Mouse (Mus musculus): ENCODE measurements around the gene Znfx1. TPM values are rescaled to one million over a fixed set of nuclear protein-coding genes. Genes with fewer than 3 reads are reported as not detected.
A peak's percentile ranks its signal among the peaks of the same experiment; 100 is the strongest.

The Znfx1 gene
- total and polyA plus RNA-seq, 2 experiments from 2014 or later: 4.4 to 25.4 TPM

- H3K9me3 ChIP-seq (ENCODE audit: low read length): no peaks in the 10 kb centered on the region
- H3K27me3 ChIP-seq (ENCODE audit: insufficient read depth, low read length): no peaks in the 10 kb centered on the region
- H3K9ac ChIP-seq: no peak overlapping the region
- no peak overlapping the region for H3K4me2 ChIP-seq (ENCODE audit: low read depth)
- H3K27ac ChIP-seq (ENCODE audit: low read depth, low read length): no peak overlapping the region
- H3K4me3 ChIP-seq (ENCODE audit: low read depth, low read length): no peak overlapping the region
- TF ChIP-seq CTCF (IDR thresholded peaks at IDR 0.05; ENCODE audit: low read depth): no peak
- H3K4me1 ChIP-seq (ENCODE audit: insufficient read depth): 0 out of 2 replicates have a peak, but pooled peaks cover 7% of the 10 kb centered on the region
- DNase-seq (no peak), ATAC-seq (no peak)
- WGBS: 95% methylated on average over 5 of the region's 5 CpGs
- H3K36me3 ChIP-seq (ENCODE audit: insufficient read depth): no peaks in the 10 kb centered on the region
Observed at GRCm38 (mm10) chr2:167074587-167074986, 11.8 kb upstream of the Znfx1 start.

- DNase-seq (peak; percentile 99), ATAC-seq (peak; percentile 99)
- Histone ChIP-seq H3K9me3 (ENCODE audit: low read length) (no peaks in the 10 kb centered on the region), H3K36me3 (ENCODE audit: insufficient read depth) (no peaks in the 10 kb centered on the region), H3K27me3 (ENCODE audit: insufficient read depth, low read length) (no peaks in the 10 kb centered on the region), H3K4me3 (ENCODE audit: low read depth, low read length) (peak overlapping the region; percentile 46), H3K9ac (peak overlapping the region; percentile 50), H3K4me2 (ENCODE audit: low read depth) (peak overlapping the region; percentile 70), H3K27ac (ENCODE audit: low read depth, low read length) (peak overlapping the region; percentile 80), H3K4me1 (ENCODE audit: insufficient read depth) (no peaks in the 10 kb centered on the region)
- WGBS: 7% methylated on average over 22 of the region's 22 CpGs
- TF ChIP-seq CTCF (IDR thresholded peaks at IDR 0.05; ENCODE audit: low read depth): peak; percentile 100
Observed at GRCm38 (mm10) chr2:167071641-167072601, 9.1 kb upstream of the Znfx1 start.

GRCm38 (mm10) chr2:167071266-167071640 is 8.4 kb upstream of the Znfx1 start:
- H3K27ac ChIP-seq (ENCODE audit: low read depth, low read length): peak overlapping the region; percentile 80
- ATAC-seq (no peak), DNase-seq (no peak)
- H3K4me2 ChIP-seq (ENCODE audit: low read depth): peak overlapping the region; percentile 70
- no peaks in the 10 kb centered on the region for H3K27me3 ChIP-seq (ENCODE audit: insufficient read depth, low read length)
- peak overlapping the region; percentile 50 for H3K9ac ChIP-seq
- 19% methylated on average over 12 of the region's 12 CpGs for WGBS
- H3K4me1 ChIP-seq (ENCODE audit: insufficient read depth): no peaks in the 10 kb centered on the region
- H3K4me3 ChIP-seq (ENCODE audit: low read depth, low read length): peak overlapping the region; percentile 46
- H3K36me3 ChIP-seq (ENCODE audit: insufficient read depth): no peaks in the 10 kb centered on the region; the same call in 1 of the 2 replicates
- TF ChIP-seq CTCF (IDR thresholded peaks at IDR 0.05; ENCODE audit: low read depth): no peak
- no peaks in the 10 kb centered on the region for H3K9me3 ChIP-seq (ENCODE audit: low read length)

- Histone ChIP-seq H3K36me3 (ENCODE audit: insufficient read depth) (peaks cover 9% of the 10 kb centered on the region), H3K27me3 (ENCODE audit: insufficient read depth, low read length) (no peaks in the 10 kb centered on the region), H3K4me2 (ENCODE audit: low read depth) (no peak overlapping the region), H3K9ac (no peak overlapping the region), H3K4me1 (ENCODE audit: insufficient read depth) (0 out of 2 replicates have a peak, but pooled peaks cover under 1% of the 10 kb centered on the region), H3K27ac (ENCODE audit: low read depth, low read length) (no peak overlapping the region), H3K4me3 (ENCODE audit: low read depth, low read length) (no peak overlapping the region), H3K9me3 (ENCODE audit: low read length) (no peaks in the 10 kb centered on the region)
- no peak for TF ChIP-seq CTCF (IDR thresholded peaks at IDR 0.05; ENCODE audit: low read depth)
- WGBS: 60% methylated on average over 6 of the region's 6 CpGs
- DNase-seq (no peak), ATAC-seq (no peak)
Observed at GRCm38 (mm10) chr2:167070341-167070740, 7.5 kb upstream of the Znfx1 start.

GRCm38 (mm10) chr2:167067575-167067974 is 4.8 kb upstream of the Znfx1 start:
- no peak for DNase-seq
- Histone ChIP-seq H3K36me3 (ENCODE audit: insufficient read depth) (peaks cover 10% of the 10 kb centered on the region), H3K4me3 (ENCODE audit: low read depth, low read length) (no peak overlapping the region), H3K4me2 (ENCODE audit: low read depth) (no peak overlapping the region), H3K27me3 (ENCODE audit: insufficient read depth, low read length) (no peaks in the 10 kb centered on the region), H3K4me1 (ENCODE audit: insufficient read depth) (peaks cover 9% of the 10 kb centered on the region; the same call in 1 of the 2 replicates), H3K9ac (no peak overlapping the region), H3K9me3 (ENCODE audit: low read length) (no peaks in the 10 kb centered on the region), H3K27ac (ENCODE audit: low read depth, low read length) (no peak overlapping the region)
- no peak for TF ChIP-seq CTCF (IDR thresholded peaks at IDR 0.05; ENCODE audit: low read depth)
- WGBS: 46% methylated on average over 6 of the region's 6 CpGs
- ATAC-seq: no peak

GRCm38 (mm10) chr2:167066528-167067516 is 4.0 kb upstream of the Znfx1 start:
- no peak for TF ChIP-seq CTCF (IDR thresholded peaks at IDR 0.05; ENCODE audit: low read depth)
- peaks cover 9% of the 10 kb centered on the region for H3K4me1 ChIP-seq (ENCODE audit: insufficient read depth)
- H3K27me3 ChIP-seq (ENCODE audit: insufficient read depth, low read length): no peaks in the 10 kb centered on the region
- DNase-seq: no peak
- no peak overlapping the region for H3K9ac ChIP-seq
- peaks cover 10% of the 10 kb centered on the region for H3K36me3 ChIP-seq (ENCODE audit: insufficient read depth)
- H3K27ac ChIP-seq (ENCODE audit: low read depth, low read length): no peak overlapping the region
- WGBS: 23% methylated on average over 6 of the region's 6 CpGs
- no peak overlapping the region for H3K4me3 ChIP-seq (ENCODE audit: low read depth, low read length)
- ATAC-seq: no peak
- H3K9me3 ChIP-seq (ENCODE audit: low read length): no peaks in the 10 kb centered on the region
- no peak overlapping the region for H3K4me2 ChIP-seq (ENCODE audit: low read depth)

Measured in forebrain, postnatal 0 days (tissue).